Mouse (Mus musculus): ENCODE measurements around the gene Cd55. TPM values are rescaled to one million over a fixed set of nuclear protein-coding genes. Genes with fewer than 3 reads are reported as not detected.

The Cd55 gene
- polyA plus RNA-seq (2015; fragmentation: Nextera tagmentation; extraction: Ambion mirVana): 5.0 and 6.1 TPM in 2 replicates

GRCm38 (mm10) chr1:130462084-130462861 is at the start of gene Cd55:
Cd55 (minus strand) TSS chr1:130462744.
- under 1% methylated on average over 44 of the region's 45 CpGs for WGBS
- Histone ChIP-seq H3K4me2 (replicated peaks) (peak within 1 kb of the TSS; percentile 82), H3K27me3 (no peaks in the 10 kb centered on the region), H3K36me3 (no peaks in the 10 kb centered on the region), H3K4me1 (no peaks in the 10 kb centered on the region), H3K9ac (peak within 1 kb of the TSS; percentile 67), H3K9me3 (no peaks in the 10 kb centered on the region), H3K27ac (no peak within 1 kb of the TSS), H3K4me3 (peak within 1 kb of the TSS; percentile 65)
- ATAC-seq (ENCODE audit: low FRiP score, low read depth): peak; percentile 89

GRCm38 (mm10) chr1:130511823-130512370 is 49.4 kb upstream of the Cd55 start:
- Histone ChIP-seq H3K27me3 (no peaks in the 10 kb centered on the region), H3K9ac (no peak overlapping the region), H3K27ac (no peak overlapping the region; the same call in 1 of the 2 replicates), H3K9me3 (no peaks in the 10 kb centered on the region), H3K4me1 (peaks cover 46% of the 10 kb centered on the region), H3K36me3 (no peaks in the 10 kb centered on the region), H3K4me3 (no peak overlapping the region), H3K4me2 (replicated peaks) (no peak overlapping the region)
- 50% methylated on average over 3 of the region's 3 CpGs for WGBS
- ATAC-seq (ENCODE audit: low FRiP score, low read depth): peak; percentile 30; the same call in 1 of the 2 replicates

GRCm38 (mm10) chr1:130508957-130509350 is 46.4 kb upstream of the Cd55 start:
- H3K4me1 ChIP-seq: peaks cover 42% of the 10 kb centered on the region
- H3K9ac ChIP-seq: no peak overlapping the region
- no peaks in the 10 kb centered on the region for H3K36me3 ChIP-seq
- H3K4me2 ChIP-seq (replicated peaks): no peak overlapping the region
- no peak overlapping the region for H3K4me3 ChIP-seq
- no peaks in the 10 kb centered on the region for H3K9me3 ChIP-seq
- H3K27me3 ChIP-seq: no peaks in the 10 kb centered on the region
- H3K27ac ChIP-seq: no peak overlapping the region
- ATAC-seq (ENCODE audit: low FRiP score, low read depth): no peak
- WGBS: 60% methylated on average over 2 of the region's 2 CpGs

GRCm38 (mm10) chr1:130508030-130508956 is 45.7 kb upstream of the Cd55 start:
- no peak overlapping the region for H3K9ac ChIP-seq
- 51% methylated on average over 6 of the region's 6 CpGs for WGBS
- no peaks in the 10 kb centered on the region for H3K9me3 ChIP-seq
- ATAC-seq (ENCODE audit: low FRiP score, low read depth): no peak
- peak overlapping the region; percentile 64; the same call in 1 of the 2 replicates for H3K27ac ChIP-seq
- H3K4me3 ChIP-seq: no peak overlapping the region
- peaks cover 36% of the 10 kb centered on the region for H3K4me1 ChIP-seq
- H3K36me3 ChIP-seq: no peaks in the 10 kb centered on the region
- no peak overlapping the region for H3K4me2 ChIP-seq (replicated peaks)
- H3K27me3 ChIP-seq: no peaks in the 10 kb centered on the region

GRCm38 (mm10) chr1:130507408-130507807 is 44.9 kb upstream of the Cd55 start:
- H3K4me3 ChIP-seq: no peak overlapping the region
- no peaks in the 10 kb centered on the region for H3K9me3 ChIP-seq
- H3K9ac ChIP-seq: no peak overlapping the region
- 29% methylated on average over 2 of the region's 2 CpGs for WGBS
- H3K27ac ChIP-seq: no peak overlapping the region
- peaks cover 27% of the 10 kb centered on the region for H3K4me1 ChIP-seq
- no peaks in the 10 kb centered on the region for H3K36me3 ChIP-seq
- no peaks in the 10 kb centered on the region for H3K27me3 ChIP-seq
- no peak overlapping the region for H3K4me2 ChIP-seq (replicated peaks)
- ATAC-seq (ENCODE audit: low FRiP score, low read depth): 0 out of 2 replicates have a peak, but pooled peaks have one; percentile 48

- 81% methylated on average over 2 of the region's 2 CpGs for WGBS
- Histone ChIP-seq H3K27me3 (no peaks in the 10 kb centered on the region), H3K27ac (no peak overlapping the region), H3K4me2 (replicated peaks) (no peak overlapping the region), H3K9ac (no peak overlapping the region), H3K9me3 (no peaks in the 10 kb centered on the region), H3K4me1 (0 out of 2 replicates have a peak, but pooled peaks cover 2% of the 10 kb centered on the region), H3K4me3 (no peak overlapping the region), H3K36me3 (no peaks in the 10 kb centered on the region)
- ATAC-seq (ENCODE audit: low FRiP score, low read depth): no peak
Measured at GRCm38 (mm10) chr1:130499962-130500361, 37.4 kb upstream of the Cd55 start.

- no peak overlapping the region for H3K27ac ChIP-seq
- no peaks in the 10 kb centered on the region for H3K9me3 ChIP-seq
- H3K4me1 ChIP-seq: 0 out of 2 replicates have a peak, but pooled peaks cover 2% of the 10 kb centered on the region
- H3K4me3 ChIP-seq: no peak overlapping the region
- H3K4me2 ChIP-seq (replicated peaks): no peak overlapping the region
- no peaks in the 10 kb centered on the region for H3K27me3 ChIP-seq
- no peaks in the 10 kb centered on the region for H3K36me3 ChIP-seq
- H3K9ac ChIP-seq: no peak overlapping the region
- no peak for ATAC-seq (ENCODE audit: low FRiP score, low read depth)
Measured at GRCm38 (mm10) chr1:130498331-130498730, 35.8 kb upstream of the Cd55 start.

- ATAC-seq (ENCODE audit: low FRiP score, low read depth): no peak
- H3K9me3 ChIP-seq: no peaks in the 10 kb centered on the region
- H3K27ac ChIP-seq: no peak overlapping the region
- H3K4me1 ChIP-seq: 0 out of 2 replicates have a peak, but pooled peaks cover 12% of the 10 kb centered on the region
- no peak overlapping the region for H3K4me2 ChIP-seq (replicated peaks)
- no peak overlapping the region for H3K9ac ChIP-seq
- H3K27me3 ChIP-seq: no peaks in the 10 kb centered on the region
- 83% methylated on average over 10 of the region's 10 CpGs for WGBS
- H3K4me3 ChIP-seq: no peak overlapping the region
- H3K36me3 ChIP-seq: no peaks in the 10 kb centered on the region
Measured at GRCm38 (mm10) chr1:130486816-130487545, 24.4 kb upstream of the Cd55 start.

- Histone ChIP-seq H3K4me3 (no peak overlapping the region), H3K9me3 (no peaks in the 10 kb centered on the region), H3K27ac (no peak overlapping the region), H3K4me1 (0 out of 2 replicates have a peak, but pooled peaks cover 12% of the 10 kb centered on the region), H3K36me3 (no peaks in the 10 kb centered on the region), H3K4me2 (replicated peaks) (no peak overlapping the region), H3K9ac (no peak overlapping the region), H3K27me3 (no peaks in the 10 kb centered on the region)
- 67% methylated on average over 10 of the region's 10 CpGs for WGBS
- ATAC-seq (ENCODE audit: low FRiP score, low read depth): no peak
Measured at GRCm38 (mm10) chr1:130485828-130486620, 23.5 kb upstream of the Cd55 start.

GRCm38 (mm10) chr1:130485376-130485775 is 22.8 kb upstream of the Cd55 start:
- Histone ChIP-seq H3K27ac (no peak overlapping the region), H3K9me3 (no peaks in the 10 kb centered on the region), H3K4me2 (replicated peaks) (no peak overlapping the region), H3K4me3 (no peak overlapping the region), H3K9ac (no peak overlapping the region), H3K36me3 (no peaks in the 10 kb centered on the region), H3K27me3 (no peaks in the 10 kb centered on the region), H3K4me1 (0 out of 2 replicates have a peak, but pooled peaks cover 12% of the 10 kb centered on the region)
- no peak for ATAC-seq (ENCODE audit: low FRiP score, low read depth)
- WGBS: 63% methylated on average over 2 of the region's 2 CpGs

GRCm38 (mm10) chr1:130474936-130475335 is 12.4 kb upstream of the Cd55 start:
- no peak overlapping the region for H3K4me3 ChIP-seq
- 0 out of 2 replicates have a peak, but pooled peaks cover 3% of the 10 kb centered on the region for H3K4me1 ChIP-seq
- WGBS: 86% methylated on average over 6 of the region's 6 CpGs
- no peak overlapping the region for H3K27ac ChIP-seq
- no peaks in the 10 kb centered on the region for H3K9me3 ChIP-seq
- no peak overlapping the region for H3K4me2 ChIP-seq (replicated peaks)
- no peaks in the 10 kb centered on the region for H3K36me3 ChIP-seq
- no peak for ATAC-seq (ENCODE audit: low FRiP score, low read depth)
- no peaks in the 10 kb centered on the region for H3K27me3 ChIP-seq
- H3K9ac ChIP-seq: no peak overlapping the region
